Comparison of ENCODE assay signal across 13 mouse cellular contexts in the genomic region with DNA sequence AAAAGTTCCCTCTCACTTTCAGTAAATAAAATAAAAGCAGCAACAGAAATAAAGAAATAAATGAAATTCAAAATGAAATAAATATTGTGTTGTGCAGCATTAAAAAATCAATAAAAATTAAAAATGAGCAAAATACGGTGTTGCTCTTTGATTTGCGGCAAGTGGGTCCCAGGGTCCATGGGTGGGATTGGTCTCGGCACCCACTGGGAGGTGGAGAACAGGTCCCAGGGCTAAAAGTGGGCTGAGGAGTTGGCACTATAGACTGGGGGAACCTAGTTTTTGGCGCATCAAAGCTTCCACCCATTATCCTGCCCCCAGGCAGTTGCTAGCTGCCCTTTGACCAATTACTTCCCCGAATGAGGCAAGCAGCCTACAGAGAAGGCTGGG. TPM values are rescaled to one million over a fixed set of nuclear protein-coding genes. Genes with fewer than 3 reads are reported as not detected.
DNase-seq lines count a peak whose midpoint lies in the region; ATAC-seq and TF ChIP-seq lines count a peak whose summit lies in the region.
"Had no signal": no experiment of that assay in that cellular context is flagged by ENCODE, and none has a peak within 500 bp of the region (broad histone marks: within the 10 kb centered on the region; RNA-seq: fewer than 3 reads in every experiment).

TSS of gene Gm20721 (minus strand) at position 101 of the 387 bp plus-strand sequence.

- no peak for TF ChIP-seq POLR2A in heart, adult 2 months (IDR thresholded peaks at IDR 0.05; ENCODE audit: insufficient read depth, low read depth, low read length)

- no peaks in the 10 kb centered on the region for H3K9me3 ChIP-seq in lung, embryonic 15.5 days
- H3K9me3 ChIP-seq in embryonic facial prominence, embryonic 15.5 days (replicated peaks), result no peaks in the 10 kb centered on the region
- H3K9me3 ChIP-seq in liver, embryonic 16.5 days (replicated peaks; ENCODE audit: control insufficient read depth, low read length), result no peaks in the 10 kb centered on the region
- H3K9me3 ChIP-seq: forebrain, embryonic 13.5 days; megakaryocyte, embryonic 14.5 days had no signal

- TF ChIP-seq EP300 in heart, adult 2 months (IDR thresholded peaks at IDR 0.05; ENCODE audit: insufficient read depth, low read depth, low read length), result no peak

- ATAC-seq in lung, embryonic 15.5 days (ENCODE audit: borderline replicate concordance, extremely low read depth, low FRiP score, low TSS enrichment), result no peak
- no peak for ATAC-seq in embryonic facial prominence, embryonic 15.5 days (ENCODE audit: insufficient number of reproducible peaks, low FRiP score, low TSS enrichment, low read depth)
- no peak for ATAC-seq in liver, embryonic 16.5 days (ENCODE audit: low read depth)

- DNase-seq in heart, adult 2 months, result no peak
- DNase-seq in heart, postnatal 25 days (ENCODE audit: low spot score), result no peak
- DNase-seq in lung, postnatal 14 days, result no peak
- DNase-seq in layer of hippocampus, adult 18-20 months (ENCODE audit: low spot score in 2 of 2), result no peak
- no peak for DNase-seq in layer of hippocampus, adult 8-10 months (ENCODE audit: low spot score in 2 of 2)
- DNase-seq: cerebellum, postnatal 25 days; kidney, adult 9 months had no signal

- H3K4me1 ChIP-seq in heart, adult 2 months (ENCODE audit: control insufficient read depth, insufficient read depth, low read length), result peaks cover 23% of the 10 kb centered on the region
- H3K4me1 ChIP-seq in lung, embryonic 15.5 days, result peaks cover 32% of the 10 kb centered on the region
- peaks cover 38% of the 10 kb centered on the region for H3K4me1 ChIP-seq in embryonic facial prominence, embryonic 15.5 days
- H3K4me1 ChIP-seq in liver, embryonic 16.5 days (ENCODE audit: control insufficient read depth, low read depth, low read length), result peaks cover 17% of the 10 kb centered on the region

- peak within 1 kb of the TSS; percentile 90; the same call in 1 of the 2 replicates for H3K27ac ChIP-seq in heart, adult 2 months
- H3K27ac ChIP-seq in lung, embryonic 15.5 days, result no peak within 1 kb of the TSS
- H3K27ac ChIP-seq in embryonic facial prominence, embryonic 15.5 days (replicated peaks), result no peak within 1 kb of the TSS
- H3K27ac ChIP-seq in liver, embryonic 16.5 days (ENCODE audit: low read length), result no peak within 1 kb of the TSS
- H3K27ac ChIP-seq: forebrain, embryonic 13.5 days had no signal

- H3K4me3 ChIP-seq in heart, adult 2 months, result no peak within 1 kb of the TSS
- no peak within 1 kb of the TSS for H3K4me3 ChIP-seq in lung, embryonic 15.5 days
- no peak within 1 kb of the TSS for H3K4me3 ChIP-seq in embryonic facial prominence, embryonic 15.5 days (replicated peaks)
- no peak within 1 kb of the TSS for H3K4me3 ChIP-seq in liver, embryonic 16.5 days (ENCODE audit: low read depth, low read length)
- H3K4me3 ChIP-seq: forebrain, embryonic 13.5 days had no signal

- H3K27me3 ChIP-seq in heart, adult 2 months (ENCODE audit: control insufficient read depth, insufficient read depth, low read length), result no peaks in the 10 kb centered on the region
- no peaks in the 10 kb centered on the region for H3K27me3 ChIP-seq in lung, embryonic 15.5 days
- no peaks in the 10 kb centered on the region for H3K27me3 ChIP-seq in embryonic facial prominence, embryonic 15.5 days
- H3K27me3 ChIP-seq in liver, embryonic 16.5 days (ENCODE audit: control insufficient read depth, insufficient read depth, low read depth, low read length), result no peaks in the 10 kb centered on the region
- H3K27me3 ChIP-seq: forebrain, embryonic 13.5 days; megakaryocyte, embryonic 14.5 days had no signal

- TF ChIP-seq CTCF in heart, adult 2 months (IDR thresholded peaks at IDR 0.05), result no peak

- no peak within 1 kb of the TSS for H3K4me2 ChIP-seq in lung, embryonic 15.5 days
- no peak within 1 kb of the TSS for H3K4me2 ChIP-seq in embryonic facial prominence, embryonic 15.5 days (replicated peaks)
- H3K4me2 ChIP-seq in liver, embryonic 16.5 days (ENCODE audit: low read depth, low read length), result no peak within 1 kb of the TSS
- H3K4me2 ChIP-seq: forebrain, embryonic 13.5 days had no signal

- peaks cover 6% of the 10 kb centered on the region for H3K79me2 ChIP-seq in heart, adult 2 months (replicated peaks; ENCODE audit: control insufficient read depth, insufficient read depth, low read length)

- H3K36me3 ChIP-seq in heart, adult 2 months (ENCODE audit: control insufficient read depth, insufficient read depth, low read length), result peaks cover 38% of the 10 kb centered on the region
- H3K36me3 ChIP-seq in lung, embryonic 15.5 days, result peaks cover 40% of the 10 kb centered on the region
- peaks cover 42% of the 10 kb centered on the region for H3K36me3 ChIP-seq in embryonic facial prominence, embryonic 15.5 days
- peaks cover 25% of the 10 kb centered on the region for H3K36me3 ChIP-seq in liver, embryonic 16.5 days (ENCODE audit: control insufficient read depth, insufficient read depth)

- intact Hi-C loops in heart, adult 2 months (cut with DNase I), result no loop called here
- intact Hi-C loops in heart, postnatal 25 days (cut with DNase I), result no loop called here

- 92% methylated on average over 5 of the region's 5 CpGs for WGBS in heart, adult 2 months
- 96% methylated on average over 5 of the region's 5 CpGs for WGBS in lung, embryonic 15.5 days
- 89% methylated on average over 5 of the region's 5 CpGs for WGBS in embryonic facial prominence, embryonic 15.5 days
- 90% methylated on average over 5 of the region's 5 CpGs for WGBS in liver, embryonic 16.5 days (ENCODE audit: insufficient replicate concordance)

- H3K9ac ChIP-seq in heart, adult 2 months (ENCODE audit: low read depth, low read length), result no peak within 1 kb of the TSS
- no peak within 1 kb of the TSS for H3K9ac ChIP-seq in lung, embryonic 15.5 days
- no peak within 1 kb of the TSS for H3K9ac ChIP-seq in embryonic facial prominence, embryonic 15.5 days
- H3K9ac ChIP-seq in liver, embryonic 16.5 days (ENCODE audit: low read depth, low read length), result no peak within 1 kb of the TSS
- H3K9ac ChIP-seq: forebrain, embryonic 13.5 days had no signal

RNA-seq across cellular contexts. Expression of gene Gm20721, which starts in this region (rescaled TPM):
- total RNA-seq in heart, adult 2 months (2021), result 1 to 10 TPM; 1.6 to 1.8 TPM
- 0.12 TPM in 1 of 2 replicates, not detected in the other for polyA plus RNA-seq in heart, adult 2 months (2012; rRNA removed)
- 1 to 10 TPM; 1.6 to 2.2 TPM for total RNA-seq in heart, postnatal 25 days (2021)
- polyA plus RNA-seq in lung, embryonic 15.5 days (2015; fragmentation: Nextera tagmentation; extraction: Ambion mirVana), result 25.3 and 26.4 TPM in 2 replicates
- 26.0 and 38.6 TPM in 2 replicates for polyA plus RNA-seq in embryonic facial prominence, embryonic 15.5 days (2015; fragmentation: Nextera tagmentation; extraction: Ambion mirVana)
- polyA plus RNA-seq in liver, embryonic 16.5 days (2015; fragmentation: Nextera tagmentation; extraction: Ambion mirVana), result 31.8 and 34.8 TPM in 2 replicates
- 1 to 10 TPM; 3.1 to 3.2 TPM for total RNA-seq in layer of hippocampus, adult 18-20 months (2021)
- total RNA-seq in layer of hippocampus, adult 8-10 months (2022), result 1 to 10 TPM; 1.2 to 2.9 (median 1.8) TPM
- polyA plus RNA-seq: testis, adult 2 months had no signal

Comparison
In these comparisons a context has a peak if more than half of its experiments do, and no peak if none do; other contexts are left out.
1. RNA of gene Gm20721 (polyA plus RNA-seq): 31.8 to 34.8 TPM in liver, embryonic 16.5 days, 25.3 to 26.4 TPM in lung, embryonic 15.5 days and 26.0 to 38.6 TPM in embryonic facial prominence, embryonic 15.5 days; 0.12 TPM in heart, adult 2 months; every median in the first group is over 10 times any median in the second.